Mouse (Mus musculus) megakaryocyte, embryonic 14.5 days (primary cell): ENCODE results near the gene Fbxo47. TPM values are rescaled to one million over a fixed set of nuclear protein-coding genes. Genes with fewer than 3 reads are reported as not detected.

Experiments used
- H3K27me3 ChIP-seq: replicated peaks from 2 replicates; pipeline ENCODE3; 2012; ENCODE audit warnings: inconsistent platforms
- H3K36me3 ChIP-seq: replicated peaks from 2 replicates; pipeline ENCODE3; 2012; ENCODE audit warnings: low read length, inconsistent platforms, mixed read lengths
- H3K4me1 ChIP-seq: 2 replicates; pipeline ENCODE4 v1.6.1; 2012; ENCODE audit warnings: inconsistent platforms
- H3K4me3 ChIP-seq: replicated peaks from 2 replicates; pipeline ENCODE3; 2012; ENCODE audit warnings: moderate library complexity, mild to moderate bottlenecking, inconsistent platforms
- H3K9me3 ChIP-seq: 2 replicates; pipeline ENCODE4 v1.6.1; 2012; ENCODE audit warnings: inconsistent platforms
- FLI1 ChIP-seq: IDR thresholded peaks from 2 replicates; pipeline ENCODE4 v1.6.1; 2012; ENCODE audit warnings: low read length, inconsistent platforms, mixed read lengths
- GATA1 ChIP-seq: IDR thresholded peaks from 3 replicates; pipeline ENCODE4 v1.6.1; 2012; ENCODE audit warnings: mixed read lengths, low read length, inconsistent platforms, borderline replicate concordance
- polyA plus RNA-seq: library from polyadenylated mRNA; stranded (reverse); fragments of >175 nt; gene quantifications from 2 replicates; pipeline ENCODE4 v1.2.3, GENCODE M21; 2012; ENCODE audit warnings: low replicate concordance; ENCODE audit not compliant: insufficient read depth

The Fbxo47 gene
- polyA plus RNA-seq, 1 experiment: not detected

- peaks cover 99% of the 10 kb centered on the region for H3K36me3 ChIP-seq
- no peaks in the 10 kb centered on the region for H3K9me3 ChIP-seq
- no peak for TF ChIP-seq FLI1
- no peak for TF ChIP-seq GATA1
- H3K4me1 ChIP-seq: peaks cover 94% of the 10 kb centered on the region
- H3K4me3 ChIP-seq: no peak overlapping the region
- H3K27me3 ChIP-seq: no peaks in the 10 kb centered on the region
Measured at GRCm38 (mm10) chr11:97816176-97816575, 67.8 kb downstream of the Fbxo47 start.

- Histone ChIP-seq H3K4me3 (no peak overlapping the region), H3K9me3 (no peaks in the 10 kb centered on the region), H3K36me3 (peaks cover 99% of the 10 kb centered on the region), H3K4me1 (peaks cover 92% of the 10 kb centered on the region), H3K27me3 (no peaks in the 10 kb centered on the region)
- TF ChIP-seq FLI1: no peak
- TF ChIP-seq GATA1: no peak
Measured at GRCm38 (mm10) chr11:97815736-97816135, 68.2 kb downstream of the Fbxo47 start.

- no peak overlapping the region for H3K4me3 ChIP-seq
- peaks cover 91% of the 10 kb centered on the region for H3K4me1 ChIP-seq
- TF ChIP-seq FLI1 (no peak), GATA1 (no peak)
- no peaks in the 10 kb centered on the region for H3K27me3 ChIP-seq
- no peaks in the 10 kb centered on the region for H3K9me3 ChIP-seq
- peaks cover 100% of the 10 kb centered on the region for H3K36me3 ChIP-seq
Measured at GRCm38 (mm10) chr11:97813746-97814515, 70.0 kb downstream of the Fbxo47 start.

- H3K4me3 ChIP-seq: no peak overlapping the region
- H3K9me3 ChIP-seq: no peaks in the 10 kb centered on the region
- peaks cover 91% of the 10 kb centered on the region for H3K4me1 ChIP-seq
- peaks cover 100% of the 10 kb centered on the region for H3K36me3 ChIP-seq
- H3K27me3 ChIP-seq: no peaks in the 10 kb centered on the region
- TF ChIP-seq FLI1: no peak
- no peak for TF ChIP-seq GATA1
Measured at GRCm38 (mm10) chr11:97813085-97813484, 70.9 kb downstream of the Fbxo47 start.

- Histone ChIP-seq H3K9me3 (no peaks in the 10 kb centered on the region), H3K4me1 (peaks cover 91% of the 10 kb centered on the region), H3K4me3 (no peak overlapping the region), H3K36me3 (peaks cover 100% of the 10 kb centered on the region), H3K27me3 (no peaks in the 10 kb centered on the region)
- TF ChIP-seq FLI1 (no peak), GATA1 (no peak)
Measured at GRCm38 (mm10) chr11:97812491-97812921, 71.4 kb downstream of the Fbxo47 start.

- H3K36me3 ChIP-seq: peaks cover 100% of the 10 kb centered on the region
- no peaks in the 10 kb centered on the region for H3K27me3 ChIP-seq
- no peaks in the 10 kb centered on the region for H3K9me3 ChIP-seq
- no peak for TF ChIP-seq GATA1
- no peak for TF ChIP-seq FLI1
- H3K4me3 ChIP-seq: no peak overlapping the region
- H3K4me1 ChIP-seq: peaks cover 90% of the 10 kb centered on the region
Measured at GRCm38 (mm10) chr11:97811569-97812362, 72.2 kb downstream of the Fbxo47 start.

GRCm38 (mm10) chr11:97810970-97811369, 73.0 kb downstream of the Fbxo47 start:
- Histone ChIP-seq H3K36me3 (peaks cover 100% of the 10 kb centered on the region), H3K4me1 (peaks cover 91% of the 10 kb centered on the region), H3K4me3 (no peak overlapping the region), H3K27me3 (no peaks in the 10 kb centered on the region), H3K9me3 (no peaks in the 10 kb centered on the region)
- TF ChIP-seq GATA1 (no peak), FLI1 (no peak)

GRCm38 (mm10) chr11:97810356-97810755, 73.6 kb downstream of the Fbxo47 start:
- Histone ChIP-seq H3K36me3 (peaks cover 100% of the 10 kb centered on the region), H3K9me3 (no peaks in the 10 kb centered on the region), H3K4me1 (peaks cover 91% of the 10 kb centered on the region), H3K4me3 (no peak overlapping the region), H3K27me3 (no peaks in the 10 kb centered on the region)
- TF ChIP-seq GATA1 (no peak), FLI1 (no peak)

GRCm38 (mm10) chr11:97809235-97810121, 74.5 kb downstream of the Fbxo47 start:
- Histone ChIP-seq H3K4me1 (peaks cover 91% of the 10 kb centered on the region), H3K36me3 (peaks cover 98% of the 10 kb centered on the region), H3K9me3 (no peaks in the 10 kb centered on the region), H3K4me3 (no peak overlapping the region), H3K27me3 (no peaks in the 10 kb centered on the region)
- no peak for TF ChIP-seq GATA1
- TF ChIP-seq FLI1: no peak
